Mouse (Mus musculus) cortical plate, adult 2 months (tissue): ENCODE data around the gene Pigl. TPM values are rescaled to one million over a fixed set of nuclear protein-coding genes. Genes with fewer than 3 reads are reported as not detected.

Experiments
- H3K27ac ChIP-seq: fragments of 200-500 bp; 2 replicates; pipeline ENCODE4 v1.5.1; 2012; ENCODE audit warnings: low read length, control low read depth, inconsistent platforms; ENCODE audit not compliant: insufficient read depth
- H3K4me1 ChIP-seq: fragments of 200-500 bp; 2 replicates; pipeline ENCODE4 v1.6.1; 2011; ENCODE audit warnings: low read length; ENCODE audit not compliant: control insufficient read depth, insufficient read depth
- H3K4me3 ChIP-seq: fragments of 200-500 bp; 2 replicates; pipeline ENCODE4 v1.5.1; 2011; ENCODE audit warnings: mild to moderate bottlenecking, low read length, control low read depth; ENCODE audit not compliant: insufficient read depth
- CTCF ChIP-seq: fragments of 200-500 bp; IDR thresholded peaks from 2 replicates; pipeline ENCODE4 v1.5.1; 2011; ENCODE audit warnings: mild to moderate bottlenecking, control low read depth, low read length; ENCODE audit not compliant: insufficient read depth; ENCODE audit errors: extremely low read depth
- POLR2A ChIP-seq: fragments of 200-500 bp; IDR thresholded peaks from 2 replicates; pipeline ENCODE4 v1.6.1; 2011; ENCODE audit warnings: mild to moderate bottlenecking, low read length, control low read depth; ENCODE audit not compliant: insufficient read depth; ENCODE audit errors: extremely low read depth
- polyA plus RNA-seq: library from polyadenylated mRNA; depleted of rRNA; stranded (reverse); fragments of >200 nt; gene quantifications from 2 replicates; pipeline ENCODE4 v1.2.3, GENCODE M21; 2012; rRNA removed

Gene Pigl
- 8.9 and 9.1 TPM in 2 replicates for polyA plus RNA-seq

DNA sequence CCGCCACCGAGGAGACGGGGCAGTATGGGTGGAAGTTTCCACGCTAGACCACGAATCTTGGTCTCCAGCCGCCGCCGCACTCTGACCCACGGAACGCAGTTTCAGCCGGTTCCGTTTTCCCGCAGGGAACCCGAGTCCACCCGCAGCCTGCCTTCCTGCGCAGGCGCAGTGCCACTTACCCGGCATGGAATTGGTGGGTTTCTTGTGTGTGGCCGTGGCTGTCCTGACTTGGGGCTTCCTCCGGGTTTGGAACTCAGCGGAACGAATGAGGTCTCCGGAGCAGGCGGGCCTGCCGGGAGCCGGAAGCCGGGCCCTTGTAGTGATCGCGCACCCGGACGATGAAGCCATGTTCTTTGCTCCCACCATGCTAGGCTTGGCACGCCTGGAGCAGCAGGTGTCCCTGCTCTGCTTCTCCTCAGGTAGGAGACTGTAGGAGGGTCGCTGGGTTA, at the start of gene Pigl, which contains the start of gene Ncor1:
Gene Pigl (plus strand): TSS at position 185 of the 449 bp plus-strand sequence.
Gene Ncor1 (minus strand): TSS at position 266 of the 449 bp plus-strand sequence.
- peak within 1 kb of the TSS; percentile 97 for H3K27ac ChIP-seq
- H3K4me1 ChIP-seq = no peaks in the 10 kb centered on the region
- peak within 1 kb of the TSS; percentile 99 for H3K4me3 ChIP-seq
- TF ChIP-seq CTCF (no peak), POLR2A (peak; percentile 68; the same call in 1 of the 2 replicates)

DNA sequence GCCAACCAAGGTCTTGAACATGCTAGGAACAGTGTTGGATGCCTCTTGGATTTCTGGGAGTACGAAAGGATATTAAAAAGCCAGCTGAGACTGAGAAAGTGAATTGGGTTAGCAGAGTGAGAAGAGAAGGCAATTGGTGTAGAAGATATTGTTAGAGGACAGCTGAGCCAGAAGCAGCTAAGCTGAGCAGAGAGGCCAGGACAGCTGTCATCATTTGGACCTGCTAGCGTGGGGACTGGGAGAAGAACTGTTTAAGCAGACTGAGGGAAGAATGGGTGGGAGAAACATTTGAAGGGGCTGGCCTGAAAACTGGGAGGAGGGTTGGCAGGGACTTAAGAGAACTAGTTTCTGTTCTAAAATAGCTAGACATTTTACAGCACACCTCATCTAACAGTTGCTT, 49.4 kb upstream of the Pigl start:
- Histone ChIP-seq H3K27ac (no peak overlapping the region), H3K4me1 (no peaks in the 10 kb centered on the region), H3K4me3 (no peak overlapping the region)
- TF ChIP-seq POLR2A (no peak), CTCF (no peak)

DNA sequence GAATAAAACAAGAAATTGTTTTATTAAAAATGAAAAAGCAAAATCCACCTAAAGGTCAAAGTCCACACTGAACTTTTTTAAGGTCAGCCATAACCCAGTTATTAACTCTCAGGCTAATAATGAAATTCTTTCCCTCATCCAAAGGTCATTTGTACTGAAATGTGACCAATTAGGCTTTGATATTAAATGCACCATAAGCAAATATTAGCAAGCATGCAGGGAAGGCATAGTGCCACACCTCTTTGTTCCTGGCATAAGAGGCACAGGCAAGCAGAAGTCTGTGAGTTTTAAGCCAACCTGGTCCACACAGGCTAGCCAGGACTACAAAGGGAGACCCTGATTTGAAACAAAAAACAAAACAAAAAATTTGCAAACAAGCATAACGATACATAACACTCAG, 48.6 kb upstream of the Pigl start:
- no peaks in the 10 kb centered on the region for H3K4me1 ChIP-seq
- H3K4me3 ChIP-seq = no peak overlapping the region
- H3K27ac ChIP-seq = no peak overlapping the region
- no peak for TF ChIP-seq CTCF
- no peak for TF ChIP-seq POLR2A

DNA sequence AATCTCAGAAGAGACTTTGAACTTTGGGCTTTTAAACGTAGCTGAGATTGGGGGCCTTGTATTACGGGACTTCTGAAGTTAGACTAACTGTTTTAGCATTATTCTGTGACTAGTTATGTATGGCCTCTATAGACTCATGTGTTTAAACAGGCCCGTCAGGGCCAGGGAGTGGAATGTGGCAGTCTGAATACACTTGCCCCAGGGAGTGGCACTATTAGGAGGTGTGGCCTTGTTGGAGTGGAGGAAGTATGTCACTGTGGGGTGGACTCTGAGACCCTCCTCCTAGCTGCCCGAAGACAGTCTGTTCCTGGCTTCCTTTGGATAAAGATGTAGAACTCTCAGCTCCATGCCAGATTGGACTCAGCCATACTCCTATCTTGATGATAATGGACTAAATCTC, 43.2 kb upstream of the Pigl start:
- no peak overlapping the region for H3K4me3 ChIP-seq
- TF ChIP-seq POLR2A (no peak), CTCF (no peak)
- H3K4me1 ChIP-seq = no peaks in the 10 kb centered on the region
- no peak overlapping the region for H3K27ac ChIP-seq

DNA sequence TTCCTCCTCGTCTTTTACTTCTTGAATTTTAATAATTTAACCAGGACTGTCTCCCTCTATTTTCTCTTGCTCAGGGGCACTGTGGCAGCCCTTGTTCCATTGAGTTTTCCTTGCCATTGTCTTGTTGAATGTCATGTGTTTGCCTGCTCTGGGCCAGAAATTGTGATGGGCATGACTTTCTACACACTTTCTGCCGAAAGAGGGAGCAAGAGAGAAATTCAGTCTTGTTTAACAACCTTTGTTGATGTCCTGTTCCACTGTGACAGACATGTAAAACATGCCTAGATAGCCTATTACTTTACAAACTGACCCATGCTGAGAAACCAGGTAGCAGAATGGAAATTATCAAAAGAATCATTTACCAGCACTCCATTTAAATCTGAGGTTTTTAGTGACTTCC, 33.7 kb upstream of the Pigl start:
- TF ChIP-seq CTCF (no peak), POLR2A (no peak)
- H3K4me1 ChIP-seq = no peaks in the 10 kb centered on the region
- H3K4me3 ChIP-seq = no peak overlapping the region
- no peak overlapping the region for H3K27ac ChIP-seq

DNA sequence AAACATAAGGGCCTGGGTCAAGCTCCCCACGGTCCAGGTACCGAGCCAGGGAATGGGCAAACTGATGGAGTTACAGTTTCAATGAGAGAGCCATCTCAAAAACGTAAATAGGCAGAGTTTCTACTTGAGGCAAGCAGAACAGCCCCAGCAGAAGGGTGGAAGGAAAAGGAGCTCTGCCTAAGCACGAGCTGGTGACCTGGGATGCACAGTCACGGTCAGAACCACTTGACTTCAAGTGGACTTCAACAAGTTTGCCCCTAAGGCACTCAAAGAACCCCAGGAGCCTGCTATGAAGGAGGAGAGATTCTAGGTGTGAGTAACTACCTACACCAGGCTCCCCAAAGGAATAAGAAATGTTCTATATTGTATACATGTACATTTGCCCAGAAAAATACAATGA, 32.0 kb upstream of the Pigl start:
- no peak for TF ChIP-seq POLR2A
- no peak for TF ChIP-seq CTCF
- no peak overlapping the region for H3K4me3 ChIP-seq
- H3K27ac ChIP-seq = no peak overlapping the region
- H3K4me1 ChIP-seq = no peaks in the 10 kb centered on the region; the same call in 1 of the 2 replicates

DNA sequence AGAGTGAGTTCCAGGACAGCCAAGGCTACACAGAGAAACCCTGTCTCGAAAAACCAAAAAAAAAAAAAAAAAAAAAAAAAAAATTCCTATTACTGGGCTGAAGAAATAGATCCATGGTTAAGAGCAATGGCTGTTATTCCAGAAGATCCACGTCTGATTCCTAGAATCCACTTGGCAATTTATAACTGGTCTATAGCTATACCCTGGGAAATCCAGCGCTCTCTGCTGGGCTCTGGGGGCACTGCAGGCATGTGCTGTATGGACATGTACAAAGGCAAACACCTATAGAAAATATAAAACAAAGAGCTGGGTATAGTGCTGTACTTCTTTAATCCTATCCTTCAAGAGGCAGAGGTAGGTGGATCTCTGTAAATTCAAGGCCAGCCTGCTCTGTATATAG, 31.2 kb upstream of the Pigl start:
- Histone ChIP-seq H3K4me3 (no peak overlapping the region), H3K27ac (no peak overlapping the region), H3K4me1 (no peaks in the 10 kb centered on the region; the same call in 1 of the 2 replicates)
- TF ChIP-seq POLR2A = no peak
- no peak for TF ChIP-seq CTCF

DNA sequence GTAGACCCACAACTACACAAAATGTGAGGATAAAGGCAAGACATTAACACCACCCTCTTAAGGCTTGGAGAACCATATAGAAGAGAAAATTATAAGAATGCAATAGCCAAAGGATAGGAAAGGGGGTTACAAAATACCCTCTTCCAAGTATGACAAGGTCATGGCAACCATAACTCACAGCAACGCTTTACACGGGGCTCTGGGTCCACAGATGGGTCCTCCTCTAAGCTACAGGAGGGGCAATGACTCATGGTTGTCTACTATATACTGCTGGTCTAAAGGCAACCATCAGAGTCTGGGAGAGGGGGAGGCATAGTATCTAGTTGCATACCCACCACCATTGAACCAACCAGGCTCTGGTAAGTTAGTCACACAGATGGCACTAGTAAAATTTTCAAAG, 26.0 kb upstream of the Pigl start:
- no peak overlapping the region for H3K4me3 ChIP-seq
- TF ChIP-seq POLR2A = no peak
- no peak for TF ChIP-seq CTCF
- H3K4me1 ChIP-seq = no peaks in the 10 kb centered on the region; the same call in 1 of the 2 replicates
- no peak overlapping the region for H3K27ac ChIP-seq

DNA sequence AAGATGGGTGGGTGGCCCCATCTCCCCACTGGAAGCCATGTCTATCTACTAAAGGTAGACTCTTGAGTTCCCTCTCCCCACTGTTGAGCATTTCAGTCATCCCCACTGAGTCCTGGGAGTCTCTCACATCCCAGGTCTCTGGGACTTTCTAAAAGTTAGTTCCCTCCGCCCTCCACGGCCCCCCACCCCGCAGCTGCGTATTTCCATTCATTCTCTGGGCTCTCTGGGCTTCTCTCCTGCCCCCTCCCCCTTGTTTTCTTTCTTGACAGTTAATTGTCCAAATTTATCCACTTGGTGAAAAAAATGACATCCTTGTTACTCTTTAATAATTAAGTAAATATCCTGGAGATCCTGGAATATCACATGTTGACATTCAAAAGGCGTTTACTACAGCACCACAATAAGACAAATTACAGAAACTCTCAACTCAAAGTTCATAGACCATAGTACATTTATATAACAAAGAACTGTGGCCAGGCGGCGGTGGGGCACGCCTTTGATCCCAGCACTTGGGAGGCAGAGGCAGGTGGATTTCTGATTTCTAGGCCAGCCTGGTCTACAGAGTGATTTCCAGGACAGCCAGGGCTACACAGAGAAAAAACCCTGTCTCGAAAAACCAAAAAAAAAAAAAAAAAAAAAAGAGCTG, 17.5 kb upstream of the Pigl start:
- Histone ChIP-seq H3K27ac (no peak overlapping the region), H3K4me1 (no peaks in the 10 kb centered on the region), H3K4me3 (no peak overlapping the region)
- no peak for TF ChIP-seq CTCF
- TF ChIP-seq POLR2A = no peak

DNA sequence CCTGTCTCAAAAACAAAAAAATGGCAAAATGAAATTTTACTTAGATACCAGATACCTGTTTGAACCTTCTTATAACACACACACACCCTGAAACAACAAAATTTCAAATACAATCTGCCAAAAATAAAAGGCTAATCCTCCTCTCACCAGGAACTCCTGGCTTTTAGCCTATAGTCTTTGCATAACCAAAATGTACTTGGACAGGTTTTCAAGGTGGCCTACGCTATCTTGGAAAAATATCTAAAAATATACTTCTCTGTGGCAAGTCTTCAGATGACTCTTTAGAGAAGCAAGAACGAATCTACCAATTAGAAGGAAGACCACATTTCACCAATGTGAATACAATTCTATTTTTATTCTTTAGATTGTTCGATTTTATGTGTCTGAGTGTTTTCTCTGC, 12.5 kb upstream of the Pigl start:
- Histone ChIP-seq H3K4me3 (no peak overlapping the region), H3K4me1 (no peaks in the 10 kb centered on the region; the same call in 1 of the 2 replicates), H3K27ac (no peak overlapping the region; the same call in 1 of the 2 replicates)
- TF ChIP-seq CTCF = no peak
- no peak for TF ChIP-seq POLR2A
